Mouse (Mus musculus) bone marrow, adult 2 months (tissue): ENCODE data around the gene Rfx1. TPM values are rescaled to one million over a fixed set of nuclear protein-coding genes. Genes with fewer than 3 reads are reported as not detected.

Experiments
- H3K27ac ChIP-seq: fragments of 200-500 bp; 2 replicates; pipeline ENCODE4 v1.5.1; 2012; ENCODE audit warnings: low read depth, mild to moderate bottlenecking, control low read depth, inconsistent platforms, low read length; ENCODE audit not compliant: control insufficient read depth, poor library complexity, insufficient read depth
- H3K4me1 ChIP-seq: fragments of 200-500 bp; 2 replicates; pipeline ENCODE4 v1.6.1; 2011; ENCODE audit warnings: low read length; ENCODE audit not compliant: control insufficient read depth, insufficient read depth
- H3K4me3 ChIP-seq: fragments of 200-500 bp; replicated peaks from 2 replicates; pipeline ENCODE3; 2011; ENCODE audit warnings: mild to moderate bottlenecking, low read depth, low read length, control low read depth; ENCODE audit not compliant: control insufficient read depth
- CTCF ChIP-seq: fragments of 200-500 bp; IDR thresholded peaks from 2 replicates; pipeline ENCODE4 v1.5.1; 2011; ENCODE audit warnings: low read length, control low read depth; ENCODE audit not compliant: control insufficient read depth, insufficient read depth
- POLR2A ChIP-seq: fragments of 200-500 bp; IDR thresholded peaks from 2 replicates; pipeline ENCODE4 v1.6.1; 2011; ENCODE audit warnings: low read depth, mild to moderate bottlenecking, control low read depth, low read length, borderline replicate concordance; ENCODE audit not compliant: control insufficient read depth
- WGBS: fragments of 180-500 bp; shearing (Covaris S2); methylation state at CpG from one replicate; pipeline ENCODE4 v1.1.7; 2018; 5-methylcytosine and 5-hydroxymethylcytosine counted together
- polyA plus RNA-seq: library from polyadenylated mRNA; stranded (reverse); fragments of >200 nt; gene quantifications from 2 replicates; pipeline ENCODE4 v1.2.4, GENCODE M21; 2011; ENCODE audit warnings: low replicate concordance; ENCODE audit not compliant: missing spikeins, insufficient read depth, insufficient read length

Rfx1 gene
- polyA plus RNA-seq, 1 experiment: 20.7 TPM

GRCm38 (mm10) chr8:84105676-84106075 lies 39.0 kb downstream of the Rfx1 start:
- WGBS: 80% methylated on average over 2 of the region's 2 CpGs
- H3K27ac ChIP-seq: no peak overlapping the region
- H3K4me1 ChIP-seq: no peaks in the 10 kb centered on the region; the same call in 1 of the 2 replicates
- H3K4me3 ChIP-seq: no peak overlapping the region
- TF ChIP-seq POLR2A (no peak), CTCF (no peak)

GRCm38 (mm10) chr8:84106216-84107040 lies 39.8 kb downstream of the Rfx1 start:
- no peak for TF ChIP-seq POLR2A
- no peak for TF ChIP-seq CTCF
- H3K4me3 ChIP-seq: no peak overlapping the region
- no peaks in the 10 kb centered on the region; the same call in 1 of the 2 replicates for H3K4me1 ChIP-seq
- 85% methylated on average over 3 of the region's 6 CpGs for WGBS
- H3K27ac ChIP-seq: no peak overlapping the region

- WGBS: 80% methylated on average over 6 of the region's 6 CpGs
- TF ChIP-seq CTCF (no peak), POLR2A (no peak)
- Histone ChIP-seq H3K4me1 (no peaks in the 10 kb centered on the region), H3K4me3 (no peak overlapping the region), H3K27ac (no peak overlapping the region)
These were observed 49.0 kb downstream of the Rfx1 start for GRCm38 (mm10) chr8:84115646-84116045.

GRCm38 (mm10) chr8:84122151-84122550 lies 55.5 kb downstream of the Rfx1 start:
- H3K4me1 ChIP-seq: no peaks in the 10 kb centered on the region; the same call in 1 of the 2 replicates
- H3K27ac ChIP-seq: no peak overlapping the region
- no peak for TF ChIP-seq CTCF
- no peak for TF ChIP-seq POLR2A
- no peak overlapping the region for H3K4me3 ChIP-seq
- WGBS: 83% methylated on average over 3 of the region's 3 CpGs

- TF ChIP-seq POLR2A (no peak), CTCF (no peak)
- WGBS: 60% methylated on average over 9 of the region's 9 CpGs
- Histone ChIP-seq H3K4me1 (no peaks in the 10 kb centered on the region; the same call in 1 of the 2 replicates), H3K4me3 (no peak within 1 kb of the TSS), H3K27ac (no peak within 1 kb of the TSS)
These were observed 59.0 kb downstream of the Rfx1 start, which contains the start of gene Podnl1 for GRCm38 (mm10) chr8:84125656-84126055. Podnl1 (plus strand) TSS chr8:84125989.

- H3K4me1 ChIP-seq: no peaks in the 10 kb centered on the region; the same call in 1 of the 2 replicates
- H3K27ac ChIP-seq: no peak overlapping the region
- no peak overlapping the region for H3K4me3 ChIP-seq
- WGBS: 18% methylated on average over 2 of the region's 2 CpGs
- TF ChIP-seq CTCF: no peak
- no peak for TF ChIP-seq POLR2A
These were observed 60.1 kb downstream of the Rfx1 start for GRCm38 (mm10) chr8:84126742-84127141.

GRCm38 (mm10) chr8:84127202-84127901 lies 60.7 kb downstream of the Rfx1 start:
- no peak for TF ChIP-seq POLR2A
- TF ChIP-seq CTCF: no peak

GRCm38 (mm10) chr8:84128277-84128676 lies 61.6 kb downstream of the Rfx1 start:
- H3K27ac ChIP-seq: no peak overlapping the region
- no peaks in the 10 kb centered on the region; the same call in 1 of the 2 replicates for H3K4me1 ChIP-seq
- WGBS: 54% methylated on average over 8 of the region's 8 CpGs
- TF ChIP-seq CTCF (peak; percentile 18; the same call in 1 of the 2 replicates), POLR2A (no peak)
- H3K4me3 ChIP-seq: no peak overlapping the region

More at GRCm38 (mm10) chr8:84127202-84127901, 60.7 kb downstream of the Rfx1 start:
- Histone ChIP-seq H3K4me3 (no peak overlapping the region), H3K4me1 (no peaks in the 10 kb centered on the region; the same call in 1 of the 2 replicates), H3K27ac (no peak overlapping the region)
- WGBS: 16% methylated on average over 17 of the region's 17 CpGs
